Mouse (Mus musculus) frontal cortex, postnatal 14 days (tissue): ENCODE data around the gene Clec2g.
"Not testable (repeated sequence)": the region's sequence is repeated elsewhere in the genome, so short reads cannot be mapped to it uniquely, and the experiment has no call there.

Experiments
- DNase-seq, 2 experiments: peaks; one replicate each; pipeline ENCODE4 v3.0.0; 2022; ENCODE audit warnings: low spot score in 2 of 2

Clec2g gene

GRCm38 (mm10) chr6:128934081-128934480 lies at the start of gene Clec2g:
TSS of gene Clec2g (plus strand) at chr6:128934381.
- DNase-seq = not testable (repeated sequence)

- peak in 1 of 2 experiments; percentile 14 for DNase-seq
Observed at GRCm38 (mm10) chr6:128887091-128887790, 46.9 kb upstream of the Clec2g start, which contains the start of gene Clec2i. TSS of gene Clec2i (plus strand) at chr6:128887588.

GRCm38 (mm10) chr6:128888834-128889233 lies 45.3 kb upstream of the Clec2g start:
- no peak for DNase-seq

GRCm38 (mm10) chr6:128890948-128891355 lies 43.2 kb upstream of the Clec2g start, which contains the start of gene BC035044:
TSS of gene BC035044 (minus strand) at chr6:128891126.
- DNase-seq = no peak

GRCm38 (mm10) chr6:128895404-128896001 lies 38.7 kb upstream of the Clec2g start:
- DNase-seq = no peak

GRCm38 (mm10) chr6:128900044-128900443 lies 34.1 kb upstream of the Clec2g start:
- no peak for DNase-seq

- DNase-seq = not testable (repeated sequence)
Observed at GRCm38 (mm10) chr6:128900796-128901552, 33.2 kb upstream of the Clec2g start.

- DNase-seq = no peak
Observed at GRCm38 (mm10) chr6:128913598-128914254, 20.5 kb upstream of the Clec2g start.

GRCm38 (mm10) chr6:128917322-128917721 lies 16.9 kb upstream of the Clec2g start:
- no peak for DNase-seq

GRCm38 (mm10) chr6:128933050-128933449 lies 1.1 kb upstream of the Clec2g start:
- no peak for DNase-seq

DNA sequence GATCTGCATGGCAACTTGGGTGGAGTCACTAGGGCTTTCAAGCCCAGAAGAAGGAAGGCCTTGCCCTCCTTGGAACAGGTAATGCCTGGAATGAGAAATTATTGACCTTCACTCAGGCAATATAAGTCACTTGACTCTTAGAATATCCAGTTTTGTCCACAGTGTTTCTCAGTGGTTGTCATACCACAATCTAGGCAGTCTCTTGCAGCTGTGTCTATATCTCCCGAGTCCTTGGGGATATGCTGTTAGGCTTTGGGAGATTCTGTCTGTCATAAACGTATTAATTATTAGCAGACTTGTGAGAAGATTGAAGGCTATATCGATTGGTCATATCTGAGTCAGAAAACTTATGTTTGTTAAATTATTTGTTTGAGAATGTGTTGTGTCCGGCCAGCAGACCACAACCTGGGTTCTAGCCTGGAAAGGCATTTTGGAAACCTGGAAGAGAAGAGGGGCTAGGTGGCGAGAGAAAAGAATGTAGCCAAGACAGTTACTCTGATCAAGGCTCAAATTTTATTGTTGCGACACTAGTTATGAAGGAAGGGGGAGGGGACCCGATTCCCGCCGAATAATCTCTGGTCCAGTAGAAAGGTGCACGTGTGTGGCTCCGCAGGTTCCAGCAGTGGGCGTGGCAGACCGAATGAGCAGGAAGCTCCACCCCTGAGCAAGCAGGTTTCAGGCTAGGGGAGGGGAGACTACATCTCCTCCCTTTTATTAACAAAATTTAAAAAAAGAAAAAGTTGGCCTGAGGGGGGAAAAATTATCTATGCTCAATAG lies 1.9 kb downstream of the Clec2g start:
- not testable (repeated sequence) for DNase-seq

DNA sequence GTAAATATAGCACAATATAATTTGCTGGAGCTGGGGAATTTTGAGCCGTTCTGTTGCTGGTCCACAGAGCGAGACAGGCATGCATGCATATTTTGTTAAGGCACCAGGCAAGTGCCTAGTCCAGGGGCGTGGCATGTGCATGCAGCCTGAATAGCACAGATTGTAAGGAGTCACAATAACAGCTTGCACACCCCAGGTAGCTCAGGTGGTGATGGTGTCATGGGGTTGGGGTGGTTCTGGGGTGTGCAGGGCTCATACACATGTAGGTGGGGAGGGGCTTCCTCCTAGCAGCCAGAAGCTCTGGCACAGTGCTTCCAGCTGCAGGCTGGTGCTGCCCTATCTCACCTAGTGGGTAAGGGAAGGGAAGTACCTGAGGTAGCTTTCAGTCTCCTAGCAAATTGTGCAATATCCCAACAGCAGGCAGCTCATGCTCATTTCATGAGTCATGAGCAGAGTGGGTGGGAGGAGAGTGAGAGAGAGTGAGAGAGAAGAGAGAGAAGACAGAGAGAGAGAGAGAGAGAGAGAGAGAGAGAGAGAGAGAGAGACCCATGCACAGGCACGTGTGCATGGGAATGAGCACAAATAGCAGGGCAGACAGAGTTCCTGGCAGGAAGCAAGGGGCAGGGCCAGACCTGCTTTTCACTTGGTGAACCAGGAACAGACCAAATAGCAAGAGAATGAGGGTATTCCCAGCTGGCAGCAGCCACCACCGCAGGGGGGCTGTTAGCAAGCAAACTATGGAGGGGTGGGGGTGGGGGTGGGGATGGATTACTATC lies 7.7 kb downstream of the Clec2g start:
- DNase-seq = no peak

DNA sequence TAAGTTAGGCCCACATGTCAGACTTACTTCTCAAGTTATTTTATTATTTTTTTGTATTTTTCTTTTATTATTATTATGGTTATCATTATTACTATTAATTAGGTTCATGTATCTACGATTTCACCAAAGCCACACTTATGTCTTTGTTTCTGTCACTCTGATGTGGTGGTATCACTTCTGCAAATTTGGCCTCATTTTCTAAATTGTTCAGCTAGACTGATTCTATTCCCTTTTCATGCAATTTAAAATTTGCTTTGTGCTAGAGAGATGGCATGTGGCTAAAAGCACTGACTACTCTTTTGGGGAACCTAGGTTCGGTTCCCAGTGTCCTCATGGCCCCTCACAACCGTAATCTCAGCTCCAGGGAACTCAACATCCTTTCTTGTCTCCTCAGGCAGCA lies 11.4 kb downstream of the Clec2g start:
- no peak for DNase-seq

DNA sequence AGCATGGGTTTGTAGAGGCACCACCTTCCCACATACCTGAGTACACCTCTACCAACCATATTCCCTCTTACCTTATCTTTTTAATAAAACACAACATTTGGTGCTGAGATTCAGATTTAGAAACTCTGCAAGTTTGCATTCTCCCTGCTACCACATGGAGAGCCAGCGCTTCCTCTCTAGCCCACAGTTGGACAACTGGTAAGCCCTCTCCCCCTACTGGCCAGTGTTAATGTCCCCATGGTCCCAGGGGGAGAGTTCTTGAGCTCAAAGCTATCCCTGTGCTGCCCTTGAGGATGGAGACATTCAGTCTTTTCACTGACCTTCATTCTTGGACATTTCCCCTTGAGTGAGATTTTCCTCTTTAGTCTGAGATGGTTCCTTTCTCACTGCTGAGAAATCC lies 26.9 kb downstream of the Clec2g start:
- no peak for DNase-seq

DNA sequence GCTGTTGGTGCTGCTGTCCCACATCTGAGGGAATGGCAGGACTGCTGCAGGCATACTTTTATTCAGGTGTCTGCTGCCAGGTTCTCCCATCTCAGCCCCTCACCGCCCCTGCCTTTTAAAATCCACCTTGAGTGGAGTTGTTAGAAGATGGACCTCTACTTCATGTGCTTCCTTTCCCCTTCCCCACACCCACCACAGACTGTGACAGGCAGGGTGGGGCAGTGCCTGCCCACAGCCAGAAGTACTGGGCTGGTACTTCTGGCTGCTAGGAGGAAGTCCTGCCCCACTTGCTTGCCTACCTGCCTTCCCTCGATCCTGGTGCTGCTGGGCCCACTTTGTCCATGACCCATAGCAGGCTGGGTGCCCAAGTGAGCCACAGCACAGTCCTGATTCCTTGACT lies 27.9 kb downstream of the Clec2g start:
- DNase-seq = not testable (repeated sequence)

DNA sequence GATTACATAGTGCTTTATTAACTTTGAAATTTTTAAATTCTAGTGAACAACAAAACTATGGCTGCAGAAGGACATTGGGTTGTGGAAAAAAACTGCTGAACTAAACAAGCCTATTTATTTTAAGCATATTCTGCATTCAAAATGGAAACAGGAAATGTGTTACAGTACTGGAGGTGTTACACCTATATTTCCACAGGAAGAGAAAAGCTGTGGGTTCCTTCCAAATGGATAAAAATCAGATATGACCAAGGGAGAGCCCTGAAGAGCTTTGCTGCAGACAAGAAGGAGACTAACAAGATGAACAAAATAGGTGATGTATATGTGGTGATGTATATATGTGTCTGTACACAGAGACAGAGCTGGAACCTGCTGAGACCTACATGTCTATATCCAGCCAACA lies 30.3 kb downstream of the Clec2g start:
- no peak for DNase-seq

DNA sequence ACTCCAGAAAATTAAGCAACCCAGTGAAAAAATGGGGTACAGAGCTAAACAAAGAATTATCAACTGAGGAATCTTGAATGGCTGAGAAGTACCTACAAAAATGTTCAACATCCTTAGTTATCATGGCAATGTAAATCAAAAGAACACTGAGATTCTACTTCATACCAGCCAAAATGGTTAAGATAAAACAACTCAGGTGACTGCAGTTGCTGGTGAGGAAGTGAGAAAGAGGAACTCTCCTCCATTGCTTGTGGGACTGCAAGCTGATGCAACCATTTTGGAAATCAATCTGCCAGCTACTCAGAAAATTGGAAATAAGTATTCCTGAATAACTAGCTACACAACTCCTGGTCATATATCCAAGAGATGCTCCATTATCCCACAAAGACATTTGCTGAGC lies 34.3 kb downstream of the Clec2g start:
- DNase-seq = no peak

DNA sequence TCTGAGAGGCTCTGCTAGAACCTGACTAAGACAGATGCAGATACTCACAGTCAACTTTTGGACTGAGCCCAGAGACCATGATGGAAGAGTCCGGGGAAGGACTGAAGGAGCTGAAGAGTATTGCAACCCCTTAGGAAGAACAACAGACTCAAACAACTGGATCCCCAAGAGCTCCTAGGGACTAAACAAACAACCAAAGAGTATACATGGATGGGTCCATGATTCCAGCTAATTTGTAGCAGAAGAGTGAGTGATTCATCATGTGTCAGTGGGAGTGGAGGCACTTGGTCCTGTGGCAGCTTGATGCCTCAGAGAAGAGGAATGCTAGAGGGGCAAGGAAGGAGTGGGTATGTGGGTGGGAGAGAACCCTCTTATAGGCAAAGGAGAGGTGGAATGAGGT lies 35.6 kb downstream of the Clec2g start:
- DNase-seq = no peak

- not testable (repeated sequence) for DNase-seq
Observed at GRCm38 (mm10) chr6:128970508-128971393, 36.6 kb downstream of the Clec2g start.
